Mouse (Mus musculus): ENCODE results near the gene Sept8.

Sept8 gene

GRCm38 (mm10) chr11:53583151-53583550 is 64.1 kb downstream of the Sept8 start:
- peak; percentile 22 for DNase-seq (ENCODE audit: low spot score)

- peak; percentile 67 for DNase-seq (ENCODE audit: low spot score)
These were observed 65.8 kb downstream of the Sept8 start for GRCm38 (mm10) chr11:53584849-53585248.

GRCm38 (mm10) chr11:53585510-53585909 is 66.5 kb downstream of the Sept8 start:
- no peak for DNase-seq (ENCODE audit: low spot score)

GRCm38 (mm10) chr11:53588279-53588678 is 69.2 kb downstream of the Sept8 start:
- DNase-seq (ENCODE audit: low spot score), result no peak

- peak; percentile 66 for DNase-seq (ENCODE audit: low spot score)
These were observed 71.3 kb downstream of the Sept8 start for GRCm38 (mm10) chr11:53590368-53590768.

GRCm38 (mm10) chr11:53591116-53591515 is 72.1 kb downstream of the Sept8 start:
- no peak for DNase-seq (ENCODE audit: low spot score)
